Mouse (Mus musculus) neural tube, embryonic 14.5 days (tissue): ENCODE data around the gene Mtln. TPM values are rescaled to one million over a fixed set of nuclear protein-coding genes. Genes with fewer than 3 reads are reported as not detected.

ENCODE experiments used
- ATAC-seq: fragments of 200-750 bp; cut with Nextera tagmentation; 2 replicates; pipeline ENCODE4 v1.8.0; 2017; ENCODE audit warnings: low read depth, mild to moderate bottlenecking, moderate TSS enrichment, moderate library complexity
- H3K27ac ChIP-seq: fragments of 300-500 bp; sonication (generic); 2 replicates; pipeline ENCODE4 v1.5.1; 2014; ENCODE audit warnings: low read depth, mild to moderate bottlenecking, control low read depth, low read length, moderate library complexity, mixed read lengths
- H3K27me3 ChIP-seq: fragments of 300-500 bp; sonication (generic); 2 replicates; pipeline ENCODE4 v1.6.1; 2014; ENCODE audit warnings: low read length; ENCODE audit not compliant: control insufficient read depth, insufficient read depth
- H3K36me3 ChIP-seq: fragments of 300-500 bp; sonication (generic); 2 replicates; pipeline ENCODE4 v1.6.1; 2014; ENCODE audit warnings: low read length, mixed read lengths; ENCODE audit not compliant: control insufficient read depth, insufficient read depth
- H3K4me1 ChIP-seq: fragments of 300-500 bp; sonication (generic); 2 replicates; pipeline ENCODE4 v1.6.1; 2014; ENCODE audit warnings: low read length; ENCODE audit not compliant: control insufficient read depth, insufficient read depth
- H3K4me2 ChIP-seq: fragments of 300-500 bp; sonication (generic); 2 replicates; pipeline ENCODE4 v1.6.1; 2014; ENCODE audit warnings: mild to moderate bottlenecking, low read depth, low read length, control low read depth
- H3K4me3 ChIP-seq: fragments of 300-500 bp; sonication (generic); 2 replicates; pipeline ENCODE4 v1.5.1; 2014; ENCODE audit warnings: low read depth, low read length, control low read depth, mixed read lengths
- H3K9ac ChIP-seq: fragments of 300-500 bp; sonication (generic); replicated peaks from 2 replicates; pipeline ENCODE4 v1.6.1; 2014; ENCODE audit warnings: low read depth, mild to moderate bottlenecking, control low read depth, low read length, mixed read lengths
- H3K9me3 ChIP-seq: fragments of 300-500 bp; sonication (generic); 2 replicates; pipeline ENCODE4 v1.6.1; 2016; ENCODE audit warnings: low read length; ENCODE audit not compliant: control insufficient read depth
- WGBS: fragments of 180-500 bp; shearing (Covaris S2); extraction: QIAGEN DNeasy Blood & Tissue Kit; methylation state at CpG from one replicate; pipeline ENCODE4 v1.1.7; 2014; 5-methylcytosine and 5-hydroxymethylcytosine counted together
- polyA plus RNA-seq: library from polyadenylated mRNA; unstranded; fragments of >200 nt; fragmentation: Nextera tagmentation; extraction: Ambion mirVana; gene quantifications from 2 replicates; pipeline ENCODE4 v1.2.1, GENCODE M21; 2014

The Mtln gene
- polyA plus RNA-seq: 44.4 and 61.5 TPM in 2 replicates

DNA sequence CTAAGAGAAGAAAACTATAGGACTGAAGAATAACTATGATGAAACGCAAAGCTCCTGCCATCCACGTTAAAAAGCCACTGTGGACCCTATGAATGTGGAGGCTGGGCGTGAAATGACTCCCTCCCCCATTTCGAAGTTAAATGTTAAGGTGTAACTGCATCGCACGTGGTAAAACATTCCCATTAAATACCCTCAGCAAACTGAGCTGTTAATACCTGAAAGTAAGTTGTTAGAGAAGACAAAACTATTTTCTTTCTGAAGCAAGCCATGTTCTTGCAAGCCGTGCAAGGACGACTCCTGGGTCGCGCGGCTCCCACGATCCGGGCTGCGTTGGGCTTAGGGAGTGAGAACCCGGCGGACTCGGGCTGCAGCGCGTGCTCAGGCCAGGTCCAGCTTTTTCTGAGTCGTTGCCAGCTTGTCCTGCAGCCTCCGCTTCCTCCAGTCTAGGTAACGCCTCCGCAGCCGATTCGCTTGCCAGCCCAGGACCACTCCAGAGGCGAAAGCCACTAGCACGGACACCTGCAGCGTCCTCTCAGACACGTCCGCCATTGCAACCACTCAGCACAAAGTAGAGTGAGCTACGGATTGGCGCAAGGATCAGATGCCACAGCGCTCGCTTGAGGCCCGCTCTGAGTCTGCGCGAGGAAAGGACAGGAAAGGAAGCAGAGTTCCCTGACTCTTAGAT is at the start of gene Mtln:
TSS of gene Mtln (minus strand) at position 570 of the 685 bp plus-strand sequence.
- Histone ChIP-seq H3K27ac (peak within 1 kb of the TSS; percentile 81), H3K36me3 (no peaks in the 10 kb centered on the region), H3K27me3 (no peaks in the 10 kb centered on the region), H3K9me3 (no peaks in the 10 kb centered on the region), H3K9ac (peak within 1 kb of the TSS; percentile 70), H3K4me2 (peak within 1 kb of the TSS; percentile 70), H3K4me3 (peak within 1 kb of the TSS; percentile 62), H3K4me1 (peaks cover 8% of the 10 kb centered on the region)
- WGBS: 1% methylated on average over 37 of the region's 37 CpGs
- peak; percentile 97 for ATAC-seq

DNA sequence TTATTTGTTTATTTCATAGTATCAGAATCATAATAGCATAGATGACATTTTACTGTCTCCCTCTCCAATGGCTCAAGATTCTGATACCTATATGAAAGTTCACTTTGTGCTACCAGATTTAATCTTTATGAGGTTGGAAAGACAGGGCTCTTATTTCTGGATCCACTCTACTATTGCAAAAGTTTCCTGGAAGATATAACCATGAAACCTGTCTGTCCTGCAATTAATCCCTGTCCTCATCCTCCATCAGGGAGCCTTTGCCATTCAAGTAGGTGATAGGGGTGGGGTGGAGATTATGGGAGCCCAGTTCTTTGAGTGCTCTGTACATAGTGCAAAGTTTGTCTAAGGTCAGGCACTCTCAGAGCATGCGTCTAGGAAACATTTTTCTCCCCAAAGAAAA is 49.1 kb upstream of the Mtln start:
- H3K27ac ChIP-seq: no peak overlapping the region
- H3K4me3 ChIP-seq: no peak overlapping the region
- WGBS: 90% methylated on average over 1 of the region's 1 CpGs
- no peak overlapping the region for H3K4me2 ChIP-seq
- H3K36me3 ChIP-seq: no peaks in the 10 kb centered on the region
- H3K9me3 ChIP-seq: no peaks in the 10 kb centered on the region
- no peak for ATAC-seq
- H3K4me1 ChIP-seq: no peaks in the 10 kb centered on the region
- no peak overlapping the region for H3K9ac ChIP-seq
- H3K27me3 ChIP-seq: peaks cover 5% of the 10 kb centered on the region; the same call in 1 of the 2 replicates

DNA sequence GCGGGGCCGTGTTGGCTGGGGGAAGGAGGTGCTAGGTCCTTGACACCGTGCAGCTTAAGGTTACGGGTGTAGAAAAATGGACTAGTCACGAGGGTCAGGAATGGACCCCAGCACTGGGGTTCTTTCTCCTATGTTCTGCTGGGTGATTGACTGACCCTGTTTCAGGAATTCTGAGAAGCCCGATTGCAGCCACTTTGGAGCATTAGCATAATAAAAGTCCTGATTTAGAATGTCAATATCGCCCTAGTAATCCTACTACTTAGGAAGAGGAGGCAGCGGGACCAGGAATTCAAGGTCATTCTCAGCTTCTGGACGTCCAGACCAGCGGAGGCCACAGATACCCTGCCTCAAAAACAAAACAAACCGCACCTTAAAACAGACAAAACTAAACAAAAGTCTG is 47.1 kb upstream of the Mtln start:
- ATAC-seq: no peak
- WGBS: 12% methylated on average over 11 of the region's 11 CpGs
- no peak overlapping the region for H3K4me2 ChIP-seq

DNA sequence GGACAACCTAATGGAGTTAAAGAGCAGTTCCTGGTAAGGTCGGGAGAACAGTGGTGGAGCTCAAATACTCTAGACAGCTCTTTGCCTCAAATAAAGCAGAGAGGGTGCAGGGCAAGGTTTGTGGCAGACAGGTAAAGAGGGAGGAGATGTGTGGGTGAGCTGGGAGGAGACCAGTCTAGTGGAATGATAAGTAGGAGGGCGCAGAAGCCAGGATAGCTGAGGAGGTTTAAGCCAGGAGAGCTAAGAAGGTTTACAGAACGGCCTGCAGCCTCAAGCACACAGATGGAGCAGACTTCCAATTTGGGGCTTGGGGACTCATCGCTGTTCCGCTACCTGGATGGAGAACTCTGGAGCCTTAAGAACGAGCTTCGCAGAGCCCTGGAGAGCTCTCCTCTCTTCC is 46.3 kb upstream of the Mtln start, which contains the start of gene Acoxl:
TSS of gene Acoxl (plus strand) at position 301 of the 400 bp plus-strand sequence.
- no peaks in the 10 kb centered on the region for H3K36me3 ChIP-seq
- no peaks in the 10 kb centered on the region for H3K9me3 ChIP-seq
- H3K4me3 ChIP-seq: no peak within 1 kb of the TSS
- H3K4me2 ChIP-seq: no peak within 1 kb of the TSS
- no peaks in the 10 kb centered on the region for H3K4me1 ChIP-seq
- ATAC-seq: no peak
- H3K27ac ChIP-seq: no peak within 1 kb of the TSS
- no peak within 1 kb of the TSS for H3K9ac ChIP-seq
- WGBS: 74% methylated on average over 7 of the region's 7 CpGs
- H3K27me3 ChIP-seq: peaks cover 5% of the 10 kb centered on the region; the same call in 1 of the 2 replicates

More for the DNA sequence above, 47.1 kb upstream of the Mtln start:
- Histone ChIP-seq H3K9ac (no peak overlapping the region), H3K4me3 (no peak overlapping the region), H3K27ac (no peak overlapping the region), H3K4me1 (no peaks in the 10 kb centered on the region), H3K36me3 (no peaks in the 10 kb centered on the region), H3K9me3 (no peaks in the 10 kb centered on the region), H3K27me3 (peaks cover 5% of the 10 kb centered on the region; the same call in 1 of the 2 replicates)

DNA sequence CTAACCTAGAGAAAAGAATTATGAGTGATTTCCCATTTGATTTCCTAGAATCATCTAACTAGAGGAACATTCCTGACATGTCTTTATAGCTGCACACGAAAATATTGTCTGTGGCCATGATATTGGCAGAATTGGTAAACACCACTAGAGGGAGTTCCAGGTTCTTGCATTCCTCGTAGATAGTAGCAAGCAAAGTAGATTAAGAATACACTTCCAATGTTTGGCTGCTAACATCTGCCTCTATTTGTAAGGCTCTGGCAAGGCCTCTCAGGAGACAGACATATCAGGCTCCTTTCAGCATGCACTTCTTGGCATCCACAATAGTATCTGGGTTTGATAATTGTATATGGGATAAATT is 40.5 kb upstream of the Mtln start:
- ATAC-seq: no peak
- no peak overlapping the region for H3K27ac ChIP-seq
- no peak overlapping the region for H3K4me2 ChIP-seq
- no peaks in the 10 kb centered on the region for H3K27me3 ChIP-seq
- WGBS: 24% methylated on average over 2 of the region's 2 CpGs
- H3K36me3 ChIP-seq: no peaks in the 10 kb centered on the region
- H3K4me1 ChIP-seq: no peaks in the 10 kb centered on the region
- H3K9me3 ChIP-seq: no peaks in the 10 kb centered on the region
- no peak overlapping the region for H3K4me3 ChIP-seq
- H3K9ac ChIP-seq: no peak overlapping the region

DNA sequence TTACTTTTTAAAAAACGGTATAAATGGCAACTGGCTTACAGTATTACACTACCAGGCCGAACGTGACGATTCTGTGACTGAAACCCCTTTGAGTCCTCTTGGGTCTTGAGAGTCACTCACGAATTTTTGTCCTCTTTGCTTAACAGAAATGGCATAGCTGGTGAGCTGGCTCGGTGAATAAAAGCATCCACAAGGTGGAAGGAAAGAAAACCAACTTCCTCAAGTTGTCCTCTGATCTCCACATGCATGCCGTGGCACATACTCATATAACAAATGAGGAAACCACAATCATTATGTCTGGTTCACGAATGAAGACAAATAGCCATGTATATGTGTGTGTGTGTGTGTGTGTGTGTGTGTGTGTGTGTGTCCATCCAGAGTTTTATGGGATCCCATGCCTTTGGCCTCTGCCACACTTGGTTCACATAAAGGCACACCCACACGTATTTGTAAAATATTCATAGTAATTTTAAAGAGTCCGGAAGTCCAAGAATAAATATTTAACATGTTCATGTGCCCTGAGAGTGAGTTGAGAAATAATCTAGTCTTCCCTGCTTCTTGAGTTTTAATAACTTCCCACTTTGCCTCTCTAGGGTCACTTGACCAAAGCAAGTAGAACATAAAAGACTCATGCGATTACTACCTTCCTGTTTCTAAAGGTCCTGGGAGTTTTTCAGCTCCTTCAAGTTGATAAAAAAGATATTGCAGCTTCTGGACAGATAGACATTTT is 40.0 kb upstream of the Mtln start:
- Histone ChIP-seq H3K4me3 (peak overlapping the region; percentile 38), H3K27me3 (no peaks in the 10 kb centered on the region), H3K9me3 (no peaks in the 10 kb centered on the region), H3K4me2 (peak overlapping the region; percentile 51), H3K4me1 (no peaks in the 10 kb centered on the region), H3K27ac (no peak overlapping the region), H3K9ac (peak overlapping the region; percentile 29; the same call in 1 of the 2 replicates), H3K36me3 (no peaks in the 10 kb centered on the region)
- peak; percentile 61; the same call in 1 of the 2 replicates for ATAC-seq
- WGBS: 41% methylated on average over 11 of the region's 11 CpGs

DNA sequence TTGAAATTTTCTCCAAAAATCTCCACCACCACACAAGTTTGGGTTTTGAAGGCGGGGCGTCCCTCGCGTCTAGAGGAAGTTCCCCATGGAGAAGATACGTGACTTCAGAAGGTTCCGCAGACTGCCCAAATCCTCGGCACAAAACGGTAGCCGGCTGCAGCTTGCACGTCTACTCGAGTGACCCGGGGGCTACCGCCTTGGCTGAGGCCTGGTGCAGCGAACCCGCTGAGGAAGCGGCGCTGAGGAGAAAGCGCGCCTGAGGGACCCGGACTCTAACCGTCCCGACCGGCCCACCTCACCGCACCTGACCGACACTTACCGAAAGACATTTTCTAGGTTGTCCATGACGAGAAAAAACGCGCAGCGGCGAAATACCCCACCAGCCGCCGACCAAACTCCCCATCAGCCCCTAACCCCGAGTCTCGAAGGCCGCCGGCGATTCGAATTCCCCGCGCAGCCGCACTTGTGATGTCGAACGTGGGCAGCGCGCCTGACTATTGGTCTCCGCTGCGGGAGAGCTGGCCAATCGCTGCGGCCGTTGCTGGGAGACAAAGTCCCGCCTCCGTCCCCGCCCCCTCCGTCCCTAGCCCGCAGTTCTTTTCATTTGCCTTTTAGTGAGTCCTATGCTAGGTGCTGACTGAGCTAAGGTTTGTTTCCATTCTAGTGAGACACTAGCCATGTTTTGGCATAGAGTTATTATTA is 39.3 kb upstream of the Mtln start, which contains the start of gene Bub1:
TSS of gene Bub1 (minus strand) at position 465 of the 702 bp plus-strand sequence.
- no peak within 1 kb of the TSS for H3K27ac ChIP-seq
- H3K9ac ChIP-seq: peak within 1 kb of the TSS; percentile 29; the same call in 1 of the 2 replicates
- under 1% methylated on average over 56 of the region's 56 CpGs for WGBS
- H3K4me1 ChIP-seq: no peaks in the 10 kb centered on the region
- H3K4me2 ChIP-seq: peak within 1 kb of the TSS; percentile 51
- no peaks in the 10 kb centered on the region for H3K9me3 ChIP-seq
- no peaks in the 10 kb centered on the region for H3K27me3 ChIP-seq
- ATAC-seq: peak; percentile 100
- H3K36me3 ChIP-seq: no peaks in the 10 kb centered on the region
- peak within 1 kb of the TSS; percentile 38 for H3K4me3 ChIP-seq

DNA sequence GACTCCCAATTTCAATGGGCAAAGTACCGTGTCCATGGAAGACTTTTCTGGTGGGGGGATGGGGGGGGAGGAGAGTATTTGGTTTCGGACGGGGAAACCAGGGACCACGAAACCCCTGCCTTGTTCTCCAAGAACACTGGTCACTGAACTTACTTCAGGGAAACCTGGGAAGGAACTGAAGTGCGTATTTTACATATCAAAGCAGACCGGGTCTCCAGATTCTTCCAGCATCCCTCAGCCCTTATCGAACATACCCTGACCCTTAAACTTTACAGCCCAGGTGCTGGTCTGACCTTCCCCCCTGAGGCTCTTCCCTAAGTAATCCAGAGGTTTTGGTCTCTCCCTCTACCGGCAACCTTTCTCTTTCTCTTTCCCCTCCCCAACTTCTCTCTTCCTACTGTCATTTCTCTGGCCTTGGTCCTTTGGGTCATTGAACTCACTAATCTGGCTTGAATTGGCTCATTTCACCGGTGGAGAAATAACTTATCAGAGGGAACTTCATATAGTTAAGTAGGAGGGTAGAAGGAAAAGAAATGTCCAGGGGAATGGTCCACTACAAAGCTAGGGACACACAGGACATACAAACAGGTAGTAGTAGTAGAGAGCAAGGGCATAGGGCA is 2.5 kb downstream of the Mtln start:
- Histone ChIP-seq H3K4me1 (peaks cover 8% of the 10 kb centered on the region), H3K4me2 (peak overlapping the region; percentile 71), H3K9ac (no peak overlapping the region), H3K4me3 (no peak overlapping the region), H3K27me3 (no peaks in the 10 kb centered on the region), H3K27ac (no peak overlapping the region), H3K36me3 (no peaks in the 10 kb centered on the region), H3K9me3 (no peaks in the 10 kb centered on the region)
- WGBS: 20% methylated on average over 9 of the region's 9 CpGs
- no peak for ATAC-seq
